Mouse (Mus musculus) midbrain, embryonic 12.5 days (tissue): ENCODE results near the gene Dcaf15. TPM values are rescaled to one million over a fixed set of nuclear protein-coding genes. Genes with fewer than 3 reads are reported as not detected.

Experiments
- ATAC-seq: fragments of 200-750 bp; cut with Nextera tagmentation; 2 replicates; pipeline ENCODE4 v1.8.0; 2017; ENCODE audit warnings: low read depth, moderate TSS enrichment, moderate library complexity; ENCODE audit not compliant: low FRiP score
- H3K27ac ChIP-seq: fragments of 300-500 bp; sonication (generic); replicated peaks from 2 replicates; pipeline ENCODE4 v1.5.1; 2016; ENCODE audit warnings: mild to moderate bottlenecking
- H3K27me3 ChIP-seq: fragments of 300-500 bp; sonication (generic); 2 replicates; pipeline ENCODE4 v1.6.1; 2016; ENCODE audit warnings: mild to moderate bottlenecking
- H3K36me3 ChIP-seq: fragments of 300-500 bp; sonication (generic); 2 replicates; pipeline ENCODE4 v1.6.1; 2016
- H3K4me1 ChIP-seq: fragments of 300-500 bp; sonication (generic); 2 replicates; pipeline ENCODE4 v1.6.1; 2016
- H3K4me2 ChIP-seq: fragments of 300-500 bp; sonication (generic); replicated peaks from 2 replicates; pipeline ENCODE4 v1.6.1; 2016; ENCODE audit warnings: mild to moderate bottlenecking, moderate library complexity
- H3K4me3 ChIP-seq: fragments of 300-500 bp; sonication (generic); 2 replicates; pipeline ENCODE4 v1.5.1; 2016; ENCODE audit warnings: mild to moderate bottlenecking
- H3K9ac ChIP-seq: fragments of 300-500 bp; sonication (generic); replicated peaks from 2 replicates; pipeline ENCODE4 v1.6.1; 2016; ENCODE audit warnings: mild to moderate bottlenecking, moderate library complexity
- H3K9me3 ChIP-seq: fragments of 300-500 bp; sonication (generic); 2 replicates; pipeline ENCODE4 v1.6.1; 2016; ENCODE audit warnings: mild to moderate bottlenecking
- WGBS: fragments of 180-500 bp; shearing (Covaris S2); methylation state at CpG from one replicate; pipeline ENCODE4 v1.1.7; 2016; 5-methylcytosine and 5-hydroxymethylcytosine counted together
- microRNA counts: library from miRNA; unstranded; fragments of <30 nt; microRNA quantifications from one replicate; lab custom pipeline; 2017
- microRNA-seq: library from miRNA; unstranded; fragments of <30 nt; microRNA quantifications from one replicate; pipeline ENCODE4, GENCODE M21; 2017
- polyA plus RNA-seq: library from polyadenylated mRNA; unstranded; fragments of >200 nt; fragmentation: Nextera tagmentation; extraction: Ambion mirVana; gene quantifications from 2 replicates; pipeline ENCODE4 v1.2.1, GENCODE M21; 2016

The Dcaf15 gene
- polyA plus RNA-seq, 1 experiment from 2014 or later, result 20.5 TPM

- H3K27ac ChIP-seq, result no peak overlapping the region
Measured at GRCm38 (mm10) chr8:84063861-84064610, 40.5 kb downstream of the Dcaf15 start.

GRCm38 (mm10) chr8:84060245-84060644 is 44.3 kb downstream of the Dcaf15 start:
- WGBS, result 92% methylated on average over 2 of the region's 2 CpGs
- no peak overlapping the region for H3K4me2 ChIP-seq

More at GRCm38 (mm10) chr8:84063861-84064610, 40.5 kb downstream of the Dcaf15 start:
- no peak for ATAC-seq
- H3K36me3 ChIP-seq, result no peaks in the 10 kb centered on the region
- no peak overlapping the region for H3K9ac ChIP-seq
- no peak overlapping the region for H3K4me2 ChIP-seq
- no peaks in the 10 kb centered on the region for H3K9me3 ChIP-seq
- 76% methylated on average over 8 of the region's 8 CpGs for WGBS
- no peaks in the 10 kb centered on the region for H3K27me3 ChIP-seq
- H3K4me1 ChIP-seq, result peaks cover 16% of the 10 kb centered on the region
- no peak overlapping the region for H3K4me3 ChIP-seq

DNA sequence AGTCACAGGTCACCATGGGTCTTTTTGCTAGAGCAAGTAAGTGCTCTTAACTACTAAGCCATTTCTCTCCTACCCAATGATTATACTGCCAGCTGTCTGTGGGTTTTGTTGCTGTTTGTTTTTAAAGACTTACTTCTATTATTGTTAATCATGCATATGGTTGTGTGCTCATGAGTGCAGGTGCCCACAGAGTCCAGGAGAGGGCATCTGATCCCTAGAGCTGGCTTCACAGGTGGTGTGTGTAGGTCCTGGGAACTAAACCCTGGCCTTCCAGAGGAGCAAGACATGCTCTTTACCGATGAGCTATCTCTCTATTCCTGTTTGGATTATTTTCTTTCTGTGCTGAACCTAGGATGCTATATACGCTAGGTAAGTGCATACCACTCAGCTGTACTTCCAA is 45.3 kb downstream of the Dcaf15 start:
- WGBS, result 91% methylated on average over 2 of the region's 2 CpGs
- H3K4me2 ChIP-seq, result no peak overlapping the region

More at GRCm38 (mm10) chr8:84060245-84060644, 44.3 kb downstream of the Dcaf15 start:
- H3K4me3 ChIP-seq, result no peak overlapping the region
- ATAC-seq, result no peak
- H3K27me3 ChIP-seq, result no peaks in the 10 kb centered on the region
- H3K27ac ChIP-seq, result no peak overlapping the region
- H3K9me3 ChIP-seq, result no peaks in the 10 kb centered on the region
- H3K4me1 ChIP-seq, result no peaks in the 10 kb centered on the region
- H3K36me3 ChIP-seq, result no peaks in the 10 kb centered on the region
- no peak overlapping the region for H3K9ac ChIP-seq

DNA sequence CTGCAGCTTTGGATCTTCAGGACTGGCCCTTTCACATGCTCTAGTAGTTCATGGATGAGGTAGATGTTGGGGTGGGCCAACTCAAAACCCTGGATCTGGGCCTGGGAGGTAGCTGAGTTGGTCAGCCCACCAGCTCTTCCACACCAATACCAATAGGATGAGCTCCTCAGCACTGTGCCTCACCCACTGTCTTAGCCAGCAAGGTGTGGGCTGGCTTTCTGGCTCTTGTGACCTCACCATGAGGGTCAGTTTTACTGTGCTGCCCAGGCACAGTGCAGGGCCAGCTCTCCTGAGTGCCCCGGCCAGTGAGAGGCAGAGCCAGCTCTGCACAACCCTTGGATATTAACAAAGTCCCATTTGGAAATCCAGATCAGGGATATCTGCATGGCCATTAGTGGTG is 46.7 kb downstream of the Dcaf15 start:
- Histone ChIP-seq H3K9ac (no peak overlapping the region), H3K4me3 (no peak overlapping the region), H3K4me2 (no peak overlapping the region), H3K27ac (no peak overlapping the region), H3K9me3 (no peaks in the 10 kb centered on the region), H3K4me1 (no peaks in the 10 kb centered on the region), H3K36me3 (no peaks in the 10 kb centered on the region), H3K27me3 (0 out of 2 replicates have a peak, but pooled peaks cover 3% of the 10 kb centered on the region)
- 100% methylated on average over 1 of the region's 1 CpGs for WGBS
- ATAC-seq, result no peak

More for the DNA sequence above, 45.3 kb downstream of the Dcaf15 start:
- ATAC-seq, result no peak
- H3K4me3 ChIP-seq, result no peak overlapping the region
- H3K9me3 ChIP-seq, result no peaks in the 10 kb centered on the region
- no peaks in the 10 kb centered on the region for H3K4me1 ChIP-seq
- no peak overlapping the region for H3K27ac ChIP-seq
- no peak overlapping the region for H3K9ac ChIP-seq
- no peaks in the 10 kb centered on the region for H3K36me3 ChIP-seq
- H3K27me3 ChIP-seq, result no peaks in the 10 kb centered on the region

DNA sequence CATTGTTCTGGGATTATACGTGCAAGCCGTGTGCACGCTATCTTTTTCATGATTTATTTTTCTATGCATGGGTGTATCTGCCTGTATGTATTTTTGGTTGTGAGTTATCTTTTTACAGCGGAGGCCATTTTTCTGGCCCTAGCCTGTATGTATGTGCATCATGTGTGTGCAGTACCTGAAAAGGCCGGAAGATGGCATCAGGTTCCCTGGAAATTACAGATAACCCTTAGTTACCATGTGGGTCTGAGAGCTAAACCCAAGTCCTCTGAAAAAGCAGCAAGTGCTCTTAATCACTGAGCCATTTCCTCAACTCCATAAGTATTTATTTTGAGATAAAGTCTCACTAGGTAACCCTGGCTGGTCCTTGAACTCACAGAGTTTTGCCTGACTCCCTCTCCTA is 51.3 kb downstream of the Dcaf15 start:
- no peaks in the 10 kb centered on the region for H3K4me1 ChIP-seq
- 0 out of 2 replicates have a peak, but pooled peaks cover 3% of the 10 kb centered on the region for H3K27me3 ChIP-seq
- H3K4me2 ChIP-seq, result no peak overlapping the region
- H3K9me3 ChIP-seq, result no peaks in the 10 kb centered on the region
- no peaks in the 10 kb centered on the region for H3K36me3 ChIP-seq
- H3K27ac ChIP-seq, result no peak overlapping the region
- no peak overlapping the region for H3K4me3 ChIP-seq
- no peak overlapping the region for H3K9ac ChIP-seq
- 93% methylated on average over 5 of the region's 5 CpGs for WGBS
- ATAC-seq, result no peak

DNA sequence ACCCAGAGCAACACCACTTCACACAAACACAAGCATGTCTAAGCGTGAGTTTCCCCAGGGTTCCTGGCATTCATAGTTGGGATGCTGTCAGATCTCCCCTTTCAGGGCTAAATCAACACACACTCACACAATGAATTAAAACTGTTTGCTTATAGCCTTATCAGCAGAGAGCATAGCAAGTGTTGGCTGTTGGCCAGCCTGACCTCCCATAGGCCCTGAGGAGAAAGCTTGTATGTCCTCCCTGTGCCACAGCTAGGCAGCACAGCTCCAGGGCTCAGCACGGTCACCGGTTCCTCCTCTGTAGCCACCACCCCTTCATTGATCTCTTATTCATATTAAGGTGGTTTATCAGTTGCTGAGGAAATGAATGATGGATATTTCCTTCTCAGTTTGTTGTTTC is 51.8 kb downstream of the Dcaf15 start:
- 76% methylated on average over 3 of the region's 3 CpGs for WGBS
- 0 out of 2 replicates have a peak, but pooled peaks cover 3% of the 10 kb centered on the region for H3K27me3 ChIP-seq
- H3K4me3 ChIP-seq, result no peak overlapping the region

DNA sequence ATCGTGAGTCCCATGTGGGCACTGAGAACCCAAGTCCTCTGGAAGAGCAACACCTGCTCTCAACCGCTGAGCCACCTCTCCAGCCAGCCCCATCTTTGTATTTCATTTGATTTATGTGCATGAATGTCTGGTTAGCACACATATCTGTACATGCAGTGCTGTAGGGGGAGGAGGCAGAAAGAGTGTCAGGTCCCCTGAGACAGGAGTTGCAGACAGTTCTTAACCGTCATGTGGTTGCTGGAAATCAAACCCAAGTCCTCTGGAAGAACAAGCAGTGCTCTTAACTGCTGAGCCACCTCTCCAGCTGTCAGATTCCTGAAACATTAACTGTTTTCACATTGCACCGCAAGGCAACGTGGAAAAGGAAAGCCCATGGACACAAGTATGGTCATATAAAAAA is 56.4 kb downstream of the Dcaf15 start:
- Histone ChIP-seq H3K27ac (no peak overlapping the region), H3K4me1 (no peaks in the 10 kb centered on the region), H3K9ac (no peak overlapping the region), H3K9me3 (no peaks in the 10 kb centered on the region), H3K4me3 (no peak overlapping the region), H3K27me3 (peaks cover 36% of the 10 kb centered on the region), H3K36me3 (no peaks in the 10 kb centered on the region), H3K4me2 (no peak overlapping the region)
- 77% methylated on average over 5 of the region's 5 CpGs for WGBS
- ATAC-seq, result no peak

More for the DNA sequence above, 51.8 kb downstream of the Dcaf15 start:
- no peak overlapping the region for H3K4me2 ChIP-seq
- H3K36me3 ChIP-seq, result no peaks in the 10 kb centered on the region
- no peaks in the 10 kb centered on the region for H3K4me1 ChIP-seq
- H3K27ac ChIP-seq, result no peak overlapping the region
- no peaks in the 10 kb centered on the region for H3K9me3 ChIP-seq
- no peak overlapping the region for H3K9ac ChIP-seq
- ATAC-seq, result no peak

MicroRNA genes within 50 kb of the gene (microRNA counts, 519-probe panel; counts per million panel counts)
- microRNA mmu-miR-709 (lab: Ali Mortazavi, UCI), result not detected

Small RNA genes lying within 50 kb of the gene (microRNA-seq; reads per million reads assigned to microRNA genes)
- not detected for gene Mir709

Other genes starting within 250 kb of the Dcaf15 start
- 30.2 and 30.4 TPM in 2 replicates for gene Adgrl1, start 204.7 kb downstream of the Dcaf15 start, polyA plus RNA-seq
- 0.76 and 0.88 TPM in 2 replicates for gene Gm10644, start 149.6 kb downstream of the Dcaf15 start, polyA plus RNA-seq
- 58.8 and 62.8 TPM in 2 replicates for gene Asf1b, start 149.3 kb downstream of the Dcaf15 start, polyA plus RNA-seq
- gene Prkaca, start 131.8 kb downstream of the Dcaf15 start, polyA plus RNA-seq, result 193 and 207 TPM in 2 replicates
- 7.7 and 9.7 TPM in 2 replicates for gene Samd1, start 107.1 kb downstream of the Dcaf15 start, polyA plus RNA-seq
- gene 1700067K01Rik, start 103.3 kb downstream of the Dcaf15 start, polyA plus RNA-seq, result 0.89 and 1.1 TPM in 2 replicates
- gene 2210011C24Rik, start 92.6 kb downstream of the Dcaf15 start, polyA plus RNA-seq, result not detected in 2 replicates
- 3.5 and 3.9 TPM in 2 replicates for gene Palm3, start 83.3 kb downstream of the Dcaf15 start, polyA plus RNA-seq
- 0.46 and 0.52 TPM in 2 replicates for gene Il27ra, start 62.2 kb downstream of the Dcaf15 start, polyA plus RNA-seq
- not detected in 2 replicates for gene Rln3, start 59.8 kb downstream of the Dcaf15 start, polyA plus RNA-seq
- 1.5 and 1.6 TPM in 2 replicates for gene Gm10643, start 39.6 kb downstream of the Dcaf15 start, polyA plus RNA-seq
- 9.3 and 10.0 TPM in 2 replicates for gene Rfx1, start 37.9 kb downstream of the Dcaf15 start, polyA plus RNA-seq
- gene Podnl1, start 21.2 kb upstream of the Dcaf15 start, polyA plus RNA-seq, result 0.46 and 0.51 TPM in 2 replicates
- gene Cc2d1a, start 43.2 kb upstream of the Dcaf15 start, polyA plus RNA-seq, result 19.0 and 19.5 TPM in 2 replicates
- 2.4 TPM in 2 replicates for gene 4930432K21Rik, start 43.3 kb upstream of the Dcaf15 start, polyA plus RNA-seq
- gene Nanos3, start 80.4 kb upstream of the Dcaf15 start, polyA plus RNA-seq, result 4.5 and 8.3 TPM in 2 replicates
- 55.3 and 55.7 TPM in 2 replicates for gene Zswim4, start 132.3 kb upstream of the Dcaf15 start, polyA plus RNA-seq
- 268 TPM in 2 replicates for gene D8Ertd738e, start 145.0 kb upstream of the Dcaf15 start, polyA plus RNA-seq
- gene Mri1, start 152.6 kb upstream of the Dcaf15 start, polyA plus RNA-seq, result 61.0 and 63.6 TPM in 2 replicates
- gene Ccdc130, start 165.6 kb upstream of the Dcaf15 start, polyA plus RNA-seq, result 24.3 and 25.1 TPM in 2 replicates